Mouse (Mus musculus): ENCODE measurements around the gene Rab17. TPM values are rescaled to one million over a fixed set of nuclear protein-coding genes. Genes with fewer than 3 reads are reported as not detected.

Gene Rab17
- polyA plus RNA-seq, 1 experiment from 2014 or later = not detected

DNA sequence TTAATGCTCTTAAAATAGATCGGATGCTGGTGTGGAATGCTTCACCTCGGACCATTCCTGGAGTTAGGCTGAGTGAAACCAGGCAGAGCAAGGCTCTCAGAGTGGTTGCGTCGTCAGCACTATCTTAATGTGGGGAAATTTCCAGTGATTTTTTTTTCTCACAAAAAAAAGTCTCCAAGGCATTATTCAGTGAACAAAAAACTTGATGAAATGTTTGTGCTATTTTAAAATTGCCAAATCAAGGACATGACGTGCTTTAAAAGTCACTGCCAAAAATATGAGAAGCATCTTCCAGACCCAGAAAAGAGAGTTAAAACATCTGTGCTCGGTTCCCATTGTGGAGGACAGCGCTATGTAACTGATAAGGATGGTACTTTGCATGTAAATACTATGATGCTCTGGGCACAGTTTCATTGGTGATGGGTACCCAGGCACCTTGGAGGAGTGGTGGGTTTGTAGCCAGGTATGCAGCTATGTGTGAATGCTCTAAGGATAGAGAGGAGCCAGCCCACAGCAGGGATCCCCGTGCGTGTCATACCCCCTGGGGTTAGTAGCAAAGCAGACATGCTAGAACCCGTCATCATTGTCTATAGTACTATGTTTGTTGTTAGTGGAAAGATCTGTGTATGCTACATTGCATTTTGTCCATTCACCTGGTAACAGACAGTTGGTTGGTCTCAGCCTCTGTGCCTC, 11.3 kb upstream of the Rab17 start:
- H3K27ac ChIP-seq = no peak overlapping the region
- no peak overlapping the region for H3K4me3 ChIP-seq
- ATAC-seq (ENCODE audit: low FRiP score, low read depth) = no peak
- 84% methylated on average over 10 of the region's 10 CpGs for WGBS
- H3K4me1 ChIP-seq = peaks cover 4% of the 10 kb centered on the region
- H3K4me2 ChIP-seq (replicated peaks) = no peak overlapping the region
- H3K27me3 ChIP-seq (replicated peaks) = no peaks in the 10 kb centered on the region
- no peaks in the 10 kb centered on the region for H3K9me3 ChIP-seq
- H3K9ac ChIP-seq = no peak overlapping the region
- H3K36me3 ChIP-seq = no peaks in the 10 kb centered on the region

DNA sequence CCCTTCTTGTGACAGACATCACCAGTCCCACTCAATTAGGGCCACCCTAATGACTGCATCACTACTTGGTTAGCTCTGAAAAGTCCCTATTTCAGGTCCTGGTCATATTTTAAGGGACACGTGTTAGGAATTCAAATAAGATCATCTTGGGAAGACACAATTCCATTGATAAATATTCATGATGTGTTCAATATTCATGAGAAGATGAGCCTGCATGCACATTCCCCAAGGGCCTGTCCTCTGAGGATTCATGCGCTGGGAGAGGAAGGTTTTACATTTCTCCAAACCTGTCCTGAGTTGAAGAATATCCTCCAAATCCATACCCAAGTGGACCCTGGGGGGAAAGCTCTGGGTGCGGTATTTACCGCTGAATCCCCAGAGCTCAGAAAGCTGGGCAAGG, 6.5 kb upstream of the Rab17 start:
- Histone ChIP-seq H3K9me3 (no peaks in the 10 kb centered on the region), H3K27ac (no peak overlapping the region), H3K36me3 (no peaks in the 10 kb centered on the region), H3K4me2 (replicated peaks) (no peak overlapping the region), H3K4me1 (peaks cover 31% of the 10 kb centered on the region), H3K27me3 (replicated peaks) (no peaks in the 10 kb centered on the region), H3K4me3 (no peak overlapping the region), H3K9ac (no peak overlapping the region)
- 54% methylated on average over 4 of the region's 4 CpGs for WGBS
- ATAC-seq (ENCODE audit: low FRiP score, low read depth) = no peak

DNA sequence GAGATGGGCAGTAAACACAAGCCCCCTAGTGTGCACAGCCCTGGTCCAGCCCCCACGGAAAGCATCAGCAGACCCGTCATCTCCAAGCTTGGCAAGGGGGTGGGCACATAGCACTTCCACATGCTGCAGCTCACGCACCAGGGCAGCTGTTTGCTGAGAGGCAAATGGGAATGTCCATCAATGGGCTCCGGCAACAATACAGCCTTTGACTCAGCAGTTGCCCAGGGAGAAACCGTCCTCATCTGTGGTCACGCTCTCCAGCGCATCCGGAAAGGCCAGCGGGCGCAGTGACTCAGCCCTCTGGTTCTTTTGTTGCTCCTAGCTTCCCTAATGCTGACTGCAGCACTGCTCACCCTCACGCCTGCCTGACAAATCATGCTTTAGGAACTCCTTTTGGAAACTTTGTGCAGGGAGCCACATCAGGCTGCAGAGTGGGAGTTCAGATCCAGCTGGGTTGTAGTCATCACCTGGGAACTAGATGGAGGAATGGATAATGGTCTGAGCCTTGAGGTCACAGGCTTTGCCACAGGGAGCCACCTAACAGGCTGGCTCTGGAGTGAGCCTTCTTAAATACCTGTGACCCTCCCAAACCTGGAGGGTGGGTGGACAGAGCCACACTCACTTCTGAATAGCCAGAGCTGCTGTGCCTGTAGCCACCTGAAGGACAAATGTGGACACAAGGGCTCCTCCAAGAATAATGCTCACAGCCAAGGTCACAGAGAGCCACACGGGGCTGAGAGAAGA, 5.6 kb upstream of the Rab17 start:
- Histone ChIP-seq H3K4me1 (peaks cover 31% of the 10 kb centered on the region), H3K27ac (no peak overlapping the region), H3K27me3 (replicated peaks) (no peaks in the 10 kb centered on the region), H3K9ac (0 out of 2 replicates have a peak overlapping the region, but pooled peaks have one; percentile 9), H3K36me3 (no peaks in the 10 kb centered on the region), H3K4me2 (replicated peaks) (peak overlapping the region; percentile 35; the same call in 1 of the 2 replicates), H3K4me3 (no peak overlapping the region), H3K9me3 (no peaks in the 10 kb centered on the region)
- WGBS = 5% methylated on average over 12 of the region's 12 CpGs
- peak; percentile 67 for ATAC-seq (ENCODE audit: low FRiP score, low read depth)

DNA sequence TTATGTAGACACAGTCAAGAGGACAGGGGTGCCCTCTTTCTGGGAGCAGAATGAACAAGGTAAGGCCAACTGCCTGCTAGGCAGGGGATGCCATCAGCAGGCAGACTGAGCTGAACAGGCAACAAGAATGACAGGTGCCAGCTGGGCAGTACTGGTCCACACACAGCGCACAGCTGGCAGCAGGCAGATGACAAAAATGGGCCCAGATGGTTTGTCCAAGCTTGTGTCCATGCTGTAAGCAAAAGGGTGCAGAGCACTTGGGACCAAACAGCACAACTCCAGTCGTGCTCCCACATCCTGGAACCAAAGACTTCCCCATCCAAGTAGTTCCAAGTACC, 4.1 kb upstream of the Rab17 start:
- Histone ChIP-seq H3K9ac (no peak overlapping the region), H3K4me1 (peaks cover 31% of the 10 kb centered on the region), H3K9me3 (no peaks in the 10 kb centered on the region), H3K27ac (no peak overlapping the region), H3K36me3 (no peaks in the 10 kb centered on the region), H3K4me3 (no peak overlapping the region), H3K4me2 (replicated peaks) (no peak overlapping the region), H3K27me3 (replicated peaks) (no peaks in the 10 kb centered on the region)
- ATAC-seq (ENCODE audit: low FRiP score, low read depth) = no peak
- WGBS = 81% methylated on average over 2 of the region's 2 CpGs

DNA sequence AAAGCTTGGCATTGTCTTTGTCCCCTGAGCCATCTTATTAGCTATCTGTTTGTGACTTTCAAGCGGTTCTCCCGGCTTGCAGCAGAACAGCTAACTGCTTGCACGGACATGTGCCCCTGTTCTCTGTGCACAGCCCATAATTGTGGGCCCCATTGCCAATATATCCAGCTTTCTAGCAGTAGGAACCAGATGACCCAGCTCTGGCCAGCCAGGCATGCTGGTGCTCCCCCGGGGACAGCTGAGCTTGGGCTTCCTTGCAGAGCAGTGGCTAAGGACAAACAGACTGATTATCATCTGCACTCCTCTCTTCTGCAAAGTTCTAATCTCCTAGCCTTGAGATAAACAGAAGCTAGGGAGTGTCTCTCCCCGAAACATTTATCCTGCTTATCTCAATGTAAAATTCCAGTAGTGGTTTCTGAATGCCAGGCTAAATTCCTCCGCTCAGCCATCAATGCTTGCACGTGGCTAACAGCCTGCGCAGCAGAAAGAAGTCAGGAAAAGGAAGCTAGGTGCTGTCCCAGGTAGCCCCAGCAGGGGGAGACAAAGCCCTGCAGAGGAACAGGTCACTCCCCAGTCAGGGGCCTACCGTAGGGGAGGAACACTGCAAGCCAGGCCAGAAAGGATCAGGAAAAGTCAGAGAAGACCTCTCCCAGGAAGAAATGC, 3.6 kb upstream of the Rab17 start:
- Histone ChIP-seq H3K4me2 (replicated peaks) (no peak overlapping the region), H3K4me3 (no peak overlapping the region), H3K4me1 (peaks cover 31% of the 10 kb centered on the region), H3K36me3 (no peaks in the 10 kb centered on the region), H3K9ac (no peak overlapping the region), H3K9me3 (no peaks in the 10 kb centered on the region), H3K27me3 (replicated peaks) (no peaks in the 10 kb centered on the region), H3K27ac (no peak overlapping the region)
- ATAC-seq (ENCODE audit: low FRiP score, low read depth) = peak; percentile 61
- 20% methylated on average over 9 of the region's 9 CpGs for WGBS

DNA sequence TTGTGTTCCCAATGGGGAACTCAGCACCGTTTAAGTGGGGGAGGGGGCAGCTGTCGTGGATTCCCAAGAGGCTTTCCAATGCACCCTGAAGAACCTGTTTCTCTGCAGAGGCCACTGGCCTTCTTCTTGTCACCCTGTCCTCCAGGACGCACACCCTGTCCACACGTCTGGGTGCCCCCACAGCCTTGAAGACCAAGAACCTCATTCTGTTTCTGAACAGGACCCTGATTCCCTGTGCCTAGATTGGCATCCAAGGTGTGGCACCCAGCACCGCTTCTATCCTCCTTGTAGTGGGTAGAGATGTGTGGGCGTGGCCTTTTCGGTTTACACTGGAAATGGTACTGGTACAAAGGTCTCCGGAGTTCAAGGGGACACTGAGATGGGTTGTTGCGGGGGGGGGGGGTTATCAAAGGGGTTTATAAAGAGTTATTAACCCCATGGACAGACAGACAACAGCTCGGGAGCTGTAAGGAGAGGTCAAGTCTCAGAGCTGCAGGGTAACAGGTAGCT, 475 bp upstream of the Rab17 start:
- Histone ChIP-seq H3K27me3 (replicated peaks) (no peaks in the 10 kb centered on the region), H3K9me3 (no peaks in the 10 kb centered on the region), H3K36me3 (no peaks in the 10 kb centered on the region), H3K4me1 (peaks cover 27% of the 10 kb centered on the region), H3K4me3 (no peak overlapping the region), H3K4me2 (replicated peaks) (no peak overlapping the region), H3K9ac (no peak overlapping the region), H3K27ac (no peak overlapping the region)
- no peak for ATAC-seq (ENCODE audit: low FRiP score, low read depth)
- 77% methylated on average over 10 of the region's 10 CpGs for WGBS

DNA sequence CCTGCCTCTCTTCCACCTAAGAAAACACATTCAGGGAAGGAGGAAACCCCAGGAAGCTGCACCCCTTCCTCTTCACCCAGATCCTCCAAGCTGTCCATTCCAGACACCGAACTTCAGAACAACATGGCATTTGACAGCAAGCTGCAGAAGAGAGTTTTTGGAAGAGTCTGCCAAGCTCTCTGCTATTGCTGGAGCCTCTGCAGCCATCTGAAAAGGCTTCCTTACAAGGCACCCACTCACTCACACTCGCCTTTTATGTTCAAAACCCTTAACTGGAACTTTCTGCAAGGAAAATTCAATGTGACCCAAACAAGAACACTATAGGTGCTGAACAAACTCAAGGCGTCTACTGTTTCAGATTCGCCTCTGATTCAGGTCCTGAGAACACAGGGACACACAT, 812 bp downstream of the Rab17 start:
- Histone ChIP-seq H3K36me3 (no peaks in the 10 kb centered on the region), H3K4me1 (peaks cover 16% of the 10 kb centered on the region), H3K4me3 (no peak overlapping the region), H3K27ac (no peak overlapping the region), H3K9ac (no peak overlapping the region), H3K9me3 (no peaks in the 10 kb centered on the region), H3K27me3 (replicated peaks) (no peaks in the 10 kb centered on the region), H3K4me2 (replicated peaks) (no peak overlapping the region)
- WGBS = 78% methylated on average over 4 of the region's 4 CpGs
- no peak for ATAC-seq (ENCODE audit: low FRiP score, low read depth)

DNA sequence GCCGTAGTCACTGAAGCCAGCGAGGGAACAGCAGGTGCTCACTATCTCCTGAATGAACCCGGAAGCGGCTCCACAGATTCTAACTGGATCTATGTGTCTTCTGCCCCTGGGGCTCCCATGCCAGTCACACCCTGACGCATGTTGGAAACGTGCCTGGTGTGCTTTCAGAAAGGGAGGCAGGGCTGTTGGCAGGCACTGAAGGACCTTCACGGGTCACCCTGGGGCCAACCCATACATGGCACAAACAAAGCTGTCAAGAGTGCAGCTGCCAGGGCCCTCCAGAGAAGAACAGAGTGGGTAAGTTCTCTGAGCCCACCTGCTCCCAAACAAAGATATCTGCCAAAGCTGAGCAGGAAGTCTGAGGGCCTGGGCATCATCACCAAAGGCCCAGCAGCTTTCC, 1.9 kb downstream of the Rab17 start:
- H3K27ac ChIP-seq = no peak overlapping the region
- peaks cover 12% of the 10 kb centered on the region; the same call in 1 of the 2 replicates for H3K4me1 ChIP-seq
- H3K4me2 ChIP-seq (replicated peaks) = no peak overlapping the region
- H3K4me3 ChIP-seq = no peak overlapping the region
- no peaks in the 10 kb centered on the region for H3K27me3 ChIP-seq (replicated peaks)
- no peaks in the 10 kb centered on the region for H3K9me3 ChIP-seq
- H3K36me3 ChIP-seq = no peaks in the 10 kb centered on the region
- no peak overlapping the region for H3K9ac ChIP-seq
- no peak for ATAC-seq (ENCODE audit: low FRiP score, low read depth)
- 74% methylated on average over 7 of the region's 7 CpGs for WGBS

DNA sequence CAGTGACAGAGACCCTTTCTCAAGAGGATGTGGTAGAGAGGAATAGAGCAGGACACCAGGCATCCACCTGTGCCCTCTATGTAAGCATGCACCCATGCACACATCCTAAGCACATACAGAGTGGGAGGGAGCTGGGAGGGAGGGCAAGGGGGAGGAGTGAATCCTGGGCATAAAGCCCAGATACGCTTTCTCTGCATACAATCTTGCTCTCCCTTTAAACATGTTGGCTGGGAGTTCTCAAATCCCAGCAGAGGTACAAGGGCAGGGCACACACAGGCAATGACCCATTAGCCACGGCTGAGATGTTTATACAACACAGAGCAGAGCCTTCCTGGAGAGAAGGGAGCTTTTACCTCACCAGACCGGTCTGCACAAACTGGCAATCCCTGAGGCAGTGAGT, 6.5 kb downstream of the Rab17 start:
- H3K27me3 ChIP-seq (replicated peaks) = no peaks in the 10 kb centered on the region
- no peak overlapping the region for H3K27ac ChIP-seq
- H3K9me3 ChIP-seq = no peaks in the 10 kb centered on the region
- H3K9ac ChIP-seq = no peak overlapping the region
- no peak overlapping the region for H3K4me3 ChIP-seq
- peaks cover 8% of the 10 kb centered on the region; the same call in 1 of the 2 replicates for H3K4me1 ChIP-seq
- 42% methylated on average over 3 of the region's 3 CpGs for WGBS
- no peak overlapping the region for H3K4me2 ChIP-seq (replicated peaks)
- H3K36me3 ChIP-seq = no peaks in the 10 kb centered on the region
- no peak for ATAC-seq (ENCODE audit: low FRiP score, low read depth)

DNA sequence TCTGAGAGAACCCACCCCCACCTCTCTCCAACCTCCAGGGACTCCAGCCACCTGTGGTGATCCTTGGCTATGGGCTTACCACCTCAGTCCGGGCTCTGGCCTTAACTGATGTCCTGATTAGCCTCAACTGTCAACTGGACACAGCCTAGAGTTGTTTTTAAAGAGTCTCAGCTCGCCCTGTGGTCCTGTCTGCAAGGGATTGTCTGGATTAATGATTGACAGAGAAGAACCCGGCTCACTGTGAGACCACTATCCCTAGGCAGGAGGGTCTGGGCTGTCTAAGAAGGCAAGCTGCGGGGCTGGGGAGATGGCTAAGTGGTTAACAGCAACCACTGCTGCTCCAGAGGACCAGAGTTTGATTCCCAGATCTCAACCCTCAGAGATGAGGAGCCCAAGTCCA, 6.9 kb downstream of the Rab17 start:
- Histone ChIP-seq H3K27me3 (replicated peaks) (no peaks in the 10 kb centered on the region), H3K9ac (no peak overlapping the region), H3K36me3 (no peaks in the 10 kb centered on the region), H3K4me2 (replicated peaks) (no peak overlapping the region), H3K4me1 (peaks cover 4% of the 10 kb centered on the region; the same call in 1 of the 2 replicates), H3K9me3 (no peaks in the 10 kb centered on the region), H3K27ac (no peak overlapping the region), H3K4me3 (no peak overlapping the region)
- 26% methylated on average over 4 of the region's 4 CpGs for WGBS
- no peak for ATAC-seq (ENCODE audit: low FRiP score, low read depth)

DNA sequence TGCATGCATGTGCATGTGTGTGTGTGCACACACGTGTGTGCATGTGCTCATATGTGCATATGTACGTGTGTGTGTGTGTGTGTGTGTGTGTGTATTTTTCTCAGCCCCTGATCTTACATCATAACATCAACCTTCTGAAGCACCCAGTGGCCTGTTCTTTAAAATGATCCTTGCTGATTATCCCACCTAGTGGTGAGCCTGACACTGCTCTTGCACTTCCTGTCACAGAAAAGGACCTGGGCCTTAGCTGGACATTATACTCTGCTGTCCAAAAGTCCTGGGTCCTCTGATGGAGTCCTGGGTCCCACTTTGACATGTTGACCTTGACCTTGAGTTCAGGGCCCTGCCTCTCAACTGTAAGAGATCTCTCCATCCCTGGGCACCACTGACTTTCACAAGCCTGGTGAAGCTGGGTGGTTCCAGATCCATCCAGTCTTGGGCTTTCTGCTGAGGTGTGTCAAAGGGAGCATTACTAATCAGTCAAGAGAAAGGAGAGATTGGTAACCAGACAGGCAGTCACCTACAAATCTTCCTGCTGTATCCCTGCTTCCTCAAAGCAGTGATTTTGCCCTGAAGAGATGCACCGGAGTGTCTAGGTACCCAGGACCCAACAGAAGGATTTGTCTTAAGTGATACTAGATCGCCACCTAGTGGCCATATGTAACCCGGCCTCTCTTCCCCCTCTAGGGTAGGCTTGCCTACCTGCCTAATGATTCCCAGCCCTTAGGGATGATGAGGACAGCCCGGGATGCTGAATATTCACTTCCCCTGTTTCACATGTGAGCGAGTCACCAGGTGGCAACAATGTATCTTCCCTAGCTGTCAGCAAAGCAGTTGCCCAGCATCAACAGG, 13.0 kb downstream of the Rab17 start:
- ATAC-seq (ENCODE audit: low FRiP score, low read depth) = no peak

DNA sequence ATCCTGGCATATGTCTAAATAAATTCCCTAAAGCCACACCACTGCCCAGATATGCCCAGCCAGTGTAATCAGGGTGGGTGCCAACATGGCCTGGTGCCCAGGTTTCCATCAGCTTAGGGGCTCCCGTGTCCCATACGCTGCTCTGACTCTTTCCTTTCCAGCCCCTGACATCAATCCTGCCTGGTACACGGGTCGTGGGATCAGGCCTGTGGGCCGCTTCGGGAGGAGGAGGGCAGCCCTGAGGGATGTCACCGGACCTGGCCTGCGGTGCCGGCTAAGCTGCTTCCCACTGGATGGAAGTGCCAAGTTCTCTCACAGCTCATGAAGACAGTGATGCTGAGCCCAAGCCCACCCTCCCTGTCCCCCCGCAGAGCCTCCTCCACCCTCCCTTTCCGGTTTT, 15.8 kb downstream of the Rab17 start:
- no peak overlapping the region for H3K27ac ChIP-seq
- no peaks in the 10 kb centered on the region for H3K36me3 ChIP-seq
- H3K9me3 ChIP-seq = no peaks in the 10 kb centered on the region
- no peaks in the 10 kb centered on the region for H3K4me1 ChIP-seq
- no peak overlapping the region for H3K4me3 ChIP-seq
- no peak for ATAC-seq (ENCODE audit: low FRiP score, low read depth)
- no peaks in the 10 kb centered on the region for H3K27me3 ChIP-seq (replicated peaks)
- WGBS = 84% methylated on average over 11 of the region's 11 CpGs
- no peak overlapping the region for H3K9ac ChIP-seq
- no peak overlapping the region for H3K4me2 ChIP-seq (replicated peaks)

More for the DNA sequence above, 13.0 kb downstream of the Rab17 start:
- Histone ChIP-seq H3K4me1 (no peaks in the 10 kb centered on the region), H3K4me2 (replicated peaks) (no peak overlapping the region), H3K27me3 (replicated peaks) (no peaks in the 10 kb centered on the region), H3K4me3 (no peak overlapping the region), H3K27ac (no peak overlapping the region), H3K36me3 (no peaks in the 10 kb centered on the region), H3K9me3 (no peaks in the 10 kb centered on the region), H3K9ac (no peak overlapping the region)
- 34% methylated on average over 7 of the region's 7 CpGs for WGBS

Measured in neural tube, embryonic 12.5 days (tissue).